Mouse (Mus musculus) testis, postnatal 10 days (tissue): ENCODE results near the gene Pacs2.
A peak's percentile ranks its signal among the peaks of the same experiment; 100 is the strongest.

ENCODE experiments used
- DNase-seq: peaks from one replicate; pipeline ENCODE4 v3.0.0; 2021; ENCODE audit warnings: low spot score

Pacs2 gene

DNA sequence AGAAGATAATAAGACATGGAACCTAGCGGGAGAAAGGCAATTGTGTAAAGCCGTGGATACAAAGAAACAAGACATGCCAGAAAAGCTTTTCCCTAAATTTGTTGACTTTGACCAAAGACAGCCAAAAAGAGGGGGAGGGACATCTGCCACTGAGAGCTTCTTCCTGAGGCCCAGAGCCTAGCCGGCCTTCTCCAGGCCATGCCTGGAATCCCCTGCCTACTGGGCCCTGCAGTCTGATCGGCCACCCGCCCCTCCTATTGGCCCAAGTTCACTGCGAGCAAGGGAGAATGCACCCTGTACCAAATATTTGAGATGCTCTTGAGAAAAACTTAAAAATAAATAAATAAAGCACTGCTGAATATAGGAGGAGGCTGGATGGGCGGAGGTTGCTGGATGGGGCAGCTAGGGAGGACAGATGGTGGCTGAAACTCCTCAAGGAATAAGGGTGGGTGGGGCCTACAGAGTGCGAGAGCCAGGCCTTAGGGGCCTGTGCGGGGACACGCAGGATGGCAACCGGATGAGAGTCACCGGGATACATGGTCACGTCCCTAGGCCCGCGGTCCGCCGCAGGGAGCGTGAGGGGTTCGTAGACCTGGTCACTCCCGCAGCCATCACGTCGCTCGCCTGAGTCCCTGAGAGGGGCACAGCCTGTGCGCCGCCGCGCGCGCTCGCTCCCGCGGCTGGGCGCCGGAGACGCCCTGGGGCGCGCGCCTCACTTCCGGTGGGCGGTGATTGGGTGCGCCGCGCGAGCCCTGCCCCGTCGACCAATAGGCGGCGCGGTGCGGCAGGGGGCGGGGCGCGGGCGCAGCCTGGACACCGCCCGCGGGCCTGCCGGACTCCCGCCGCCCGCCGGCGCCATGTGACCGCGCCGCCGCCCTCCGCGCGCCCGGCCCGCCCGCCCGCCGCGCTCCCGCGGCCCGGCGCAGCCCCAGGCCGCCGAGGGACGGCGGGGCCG, at the start of gene Pacs2:
Pacs2 (plus strand) TSS at position 905 of the 955 bp plus-strand sequence.
- peak; percentile 98 for DNase-seq

DNA sequence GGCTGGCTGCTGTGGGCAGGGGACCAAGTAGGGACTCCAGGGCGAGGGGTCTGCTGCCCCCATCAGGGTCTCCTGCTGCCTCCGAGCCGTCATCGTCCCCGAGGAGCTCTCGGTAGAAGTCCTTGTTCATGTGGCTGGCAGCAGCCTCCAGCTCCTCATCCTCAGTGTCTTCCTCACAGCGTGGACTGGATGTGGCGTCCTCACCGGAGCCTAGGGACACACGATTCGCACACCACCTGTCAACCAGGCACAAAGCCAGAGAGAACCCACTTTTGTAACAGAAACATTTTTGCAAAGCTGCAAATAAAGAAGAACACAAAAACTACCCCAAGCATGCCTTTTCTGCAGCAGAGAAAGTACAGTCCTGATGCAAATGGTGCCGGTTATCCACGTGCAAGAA, 48.5 kb upstream of the Pacs2 start:
- DNase-seq = no peak

DNA sequence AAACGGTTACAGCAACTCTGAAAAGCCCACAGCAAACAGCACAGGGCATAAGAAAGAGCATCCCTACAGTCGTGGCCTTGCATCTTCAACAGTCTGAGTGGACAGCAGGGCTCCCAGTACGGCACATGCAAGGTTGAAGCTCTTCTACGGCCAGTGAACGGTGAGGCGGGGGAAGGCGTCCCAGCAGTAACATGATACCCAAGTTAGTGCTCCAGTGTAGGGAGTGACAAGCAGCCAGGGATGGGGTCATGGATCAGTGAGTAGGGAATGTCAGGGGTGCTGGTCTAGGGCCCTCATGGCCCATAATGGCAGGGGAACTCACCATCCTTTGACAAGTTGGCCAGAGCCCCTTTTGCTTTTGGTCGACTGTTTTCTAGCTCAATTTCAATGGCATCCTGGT, 45.4 kb upstream of the Pacs2 start:
- no peak for DNase-seq

DNA sequence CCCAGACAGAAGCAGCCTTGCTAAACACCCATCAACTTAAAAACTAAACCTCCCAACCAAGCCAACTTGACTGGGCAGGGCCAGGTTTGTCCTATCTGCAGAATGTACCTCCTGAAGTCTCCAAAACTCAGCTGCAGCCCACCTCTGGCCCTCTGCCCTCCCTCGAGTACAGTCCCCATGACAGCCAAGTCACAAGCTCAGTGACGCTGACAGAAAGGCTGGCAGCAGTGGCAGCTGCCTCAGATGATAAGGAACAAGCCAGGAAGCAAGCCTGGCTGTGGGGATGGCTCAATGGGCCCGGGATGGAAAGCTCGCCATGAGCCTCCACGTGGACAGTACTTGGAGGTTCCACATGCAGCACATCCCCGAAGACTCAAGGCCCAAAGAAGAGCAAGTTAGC, 44.7 kb upstream of the Pacs2 start:
- DNase-seq = no peak

DNA sequence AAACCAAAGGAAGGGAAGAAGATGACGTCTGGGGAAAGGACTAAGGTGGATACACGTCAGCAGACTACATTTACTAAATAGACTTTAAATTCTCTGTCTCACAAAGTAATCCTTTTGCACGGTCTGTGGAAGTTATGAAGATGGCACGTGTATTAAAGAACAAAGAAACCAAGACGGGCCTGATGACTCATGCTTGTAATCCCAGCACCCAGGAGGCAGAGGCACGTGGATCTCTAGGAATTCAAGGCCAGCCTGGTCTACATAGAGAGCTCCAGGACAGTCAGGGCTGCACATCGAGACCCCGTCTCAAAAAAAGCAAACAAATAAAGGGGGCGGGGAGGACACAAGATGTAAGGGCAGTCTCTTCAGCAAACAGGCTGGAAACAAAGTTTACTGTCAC, 39.6 kb upstream of the Pacs2 start:
- DNase-seq = no peak

DNA sequence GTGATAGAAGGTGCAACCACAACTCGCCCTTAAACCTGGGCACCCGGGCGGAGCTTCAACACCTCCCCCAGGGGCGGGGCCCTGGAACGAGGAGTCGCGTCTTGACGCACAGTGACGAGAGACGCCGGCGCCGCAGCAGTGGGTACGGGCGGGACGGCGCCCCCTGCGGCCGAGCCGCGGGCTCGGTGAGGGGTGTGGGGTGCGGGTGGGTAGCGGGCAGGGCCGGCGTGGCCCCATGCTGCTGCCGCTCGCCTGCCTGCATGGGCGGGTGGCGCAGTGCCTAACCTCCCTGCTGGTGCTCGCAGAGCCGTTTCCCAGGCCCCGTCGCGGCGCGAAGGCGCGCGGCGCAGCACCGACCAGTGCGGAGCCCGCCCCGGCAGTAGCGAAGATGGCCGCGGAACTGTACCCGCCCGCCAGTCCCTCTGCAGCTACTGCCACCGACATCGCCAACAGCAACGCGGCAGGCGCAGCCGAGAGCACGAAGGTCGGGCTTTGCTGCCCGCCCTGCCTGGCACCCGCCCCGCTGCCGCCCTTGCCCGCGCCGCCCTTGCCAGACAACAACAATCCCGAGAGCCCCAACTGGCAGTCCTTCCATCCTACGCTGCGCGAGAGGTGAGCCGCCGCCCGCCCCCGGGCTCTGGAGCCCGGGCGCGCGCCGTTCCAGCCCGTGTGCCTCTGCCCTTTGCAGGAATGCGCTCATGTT, 37.8 kb upstream of the Pacs2 start, which contains the start of gene Btbd6:
Btbd6 (plus strand) TSS at position 112 of the 703 bp plus-strand sequence.
- peak; percentile 92 for DNase-seq

DNA sequence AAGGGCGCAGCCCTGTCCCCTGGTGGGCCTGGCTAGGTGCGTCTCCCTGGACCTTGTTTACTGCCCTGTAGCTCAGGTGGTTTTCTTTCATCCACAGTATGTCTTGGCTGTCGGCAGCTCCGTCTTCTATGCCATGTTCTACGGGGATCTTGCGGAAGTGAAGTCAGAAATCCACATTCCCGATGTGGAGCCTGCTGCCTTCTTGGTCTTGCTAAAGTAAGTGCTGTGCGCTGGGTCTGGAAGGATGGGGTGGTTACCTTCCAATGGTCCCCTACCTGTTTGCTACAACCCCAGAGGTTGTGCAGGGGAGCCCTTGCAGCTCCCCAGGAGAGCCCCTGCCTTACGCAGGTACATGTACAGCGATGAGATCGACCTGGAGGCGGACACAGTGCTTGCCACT, 37.2 kb upstream of the Pacs2 start:
- DNase-seq = no peak

DNA sequence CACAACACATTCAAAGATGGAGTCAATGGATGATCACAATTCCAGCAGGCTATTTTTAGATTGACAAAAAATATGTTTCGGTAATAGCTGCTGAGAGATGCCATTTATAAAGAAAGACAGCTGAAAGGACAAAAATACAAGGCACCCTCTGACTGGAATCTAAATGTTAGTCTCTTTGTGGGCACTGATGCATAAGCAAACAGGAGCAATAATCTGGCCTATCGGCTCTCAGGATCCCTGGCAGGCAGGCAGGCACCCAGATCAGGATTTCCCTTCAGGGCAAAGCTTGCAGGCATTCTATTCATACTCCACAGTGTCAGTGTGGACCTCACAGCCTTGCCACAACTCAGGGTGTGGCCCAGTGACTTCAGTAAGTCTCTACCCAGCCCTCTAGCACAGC, 32.3 kb upstream of the Pacs2 start:
- DNase-seq = no peak

DNA sequence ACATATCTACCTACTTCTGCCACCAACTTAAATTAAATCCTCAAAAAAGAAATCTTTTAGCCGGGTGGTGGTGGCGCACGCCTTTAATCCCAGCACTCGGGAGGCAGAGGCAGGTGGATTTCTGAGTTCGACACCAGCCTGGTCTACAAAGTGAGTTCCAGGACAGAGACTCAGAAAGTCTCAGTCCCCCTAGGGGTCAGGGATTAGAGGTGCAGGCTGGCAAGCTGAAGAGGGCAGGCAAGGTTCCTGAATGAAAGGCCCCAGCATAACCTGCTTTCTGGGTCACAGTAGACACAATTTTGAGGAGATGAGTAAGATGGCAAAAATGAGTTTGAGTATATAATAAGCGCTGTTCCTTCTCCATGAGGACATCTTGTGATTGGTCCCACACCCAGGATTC, 29.0 kb upstream of the Pacs2 start:
- DNase-seq = no peak

DNA sequence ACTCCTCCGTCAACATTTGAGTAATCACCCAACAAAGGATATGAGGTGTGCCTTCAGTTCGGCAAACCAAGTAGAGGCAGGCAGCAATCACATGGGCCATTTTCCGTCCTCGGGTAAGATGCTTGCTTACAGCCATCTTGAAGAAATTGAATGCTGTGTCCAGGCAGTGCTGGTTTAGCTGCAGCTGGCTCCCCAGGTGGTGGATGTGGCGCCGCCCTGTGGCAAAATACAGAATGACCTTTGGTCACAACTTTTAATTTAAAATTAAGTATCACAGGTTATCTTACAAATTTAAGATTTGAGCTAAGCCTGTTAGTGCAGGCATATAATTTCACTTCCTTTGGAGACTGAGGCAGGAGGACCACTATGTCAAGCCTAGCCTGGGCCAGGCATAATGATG, 26.4 kb upstream of the Pacs2 start:
- DNase-seq = peak; percentile 77

DNA sequence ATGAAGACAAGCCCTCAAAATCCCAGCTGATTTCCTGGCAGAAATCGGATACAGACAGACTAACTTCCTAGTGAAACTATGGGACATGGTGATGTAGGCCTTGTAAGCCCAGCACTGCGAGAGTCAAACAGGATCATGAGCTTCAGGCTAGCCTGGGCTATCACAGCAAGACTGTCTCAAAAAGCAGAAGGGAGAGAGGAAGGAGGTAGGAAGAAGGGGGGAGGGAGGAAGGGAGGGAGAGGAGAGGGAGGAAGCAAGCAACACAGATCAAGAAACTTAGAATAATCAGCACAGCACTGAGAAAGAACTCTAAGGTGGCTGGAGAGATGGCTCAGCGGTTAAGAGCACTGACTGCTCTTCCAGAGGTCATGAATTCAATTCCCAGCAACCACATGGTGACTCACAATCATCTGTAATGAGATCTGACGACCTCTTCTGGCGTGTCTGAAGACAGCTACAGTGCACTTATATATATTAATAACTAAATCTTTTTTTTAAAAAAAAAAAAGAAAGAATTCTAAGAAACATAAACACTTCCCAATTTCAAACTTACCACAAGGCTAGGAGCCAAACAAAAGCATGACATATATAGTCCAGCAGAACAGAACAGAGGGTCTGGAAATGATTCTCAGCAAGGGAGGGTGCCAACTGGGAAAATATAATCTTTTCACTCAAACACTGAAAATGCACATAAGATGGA, 23.5 kb upstream of the Pacs2 start:
- DNase-seq = no peak

DNA sequence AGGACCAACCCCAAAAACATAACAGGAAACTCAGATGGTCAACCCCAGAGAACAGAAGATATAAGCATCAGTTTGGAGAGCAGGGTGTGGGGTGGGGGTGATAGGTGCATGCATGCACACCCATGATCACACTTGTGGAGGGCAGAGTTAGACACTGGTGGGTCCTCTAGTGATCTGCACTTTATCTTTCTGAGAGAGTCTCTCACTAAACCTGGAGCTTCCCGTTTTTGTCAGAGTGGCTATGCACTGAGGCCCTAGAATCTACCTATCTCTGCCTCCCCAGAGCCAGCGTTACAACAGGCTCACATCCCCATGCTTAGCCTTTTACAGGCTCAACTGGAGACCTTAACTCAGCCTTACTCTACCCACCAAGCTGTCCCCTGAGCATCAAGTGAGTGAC, 22.9 kb upstream of the Pacs2 start:
- DNase-seq = no peak

DNA sequence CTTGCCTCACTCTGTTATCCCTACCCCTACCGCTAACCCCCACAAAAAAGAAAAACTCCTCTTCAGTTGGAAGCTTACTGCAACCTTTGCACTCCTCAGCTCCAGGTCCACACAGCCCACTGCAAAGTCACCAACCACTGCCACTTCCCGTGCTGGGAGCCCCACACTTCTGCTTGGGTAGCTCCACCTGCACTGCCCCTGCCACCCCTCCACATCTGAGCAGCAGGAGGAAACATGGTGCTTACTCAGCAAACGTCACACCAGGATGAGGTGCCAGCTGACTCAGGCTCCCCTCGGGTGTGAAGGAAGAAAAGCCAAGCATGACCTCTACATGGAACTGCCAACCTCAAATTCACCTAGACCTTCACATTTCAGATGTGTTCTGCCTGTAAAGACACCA, 20.2 kb upstream of the Pacs2 start:
- no peak for DNase-seq

DNA sequence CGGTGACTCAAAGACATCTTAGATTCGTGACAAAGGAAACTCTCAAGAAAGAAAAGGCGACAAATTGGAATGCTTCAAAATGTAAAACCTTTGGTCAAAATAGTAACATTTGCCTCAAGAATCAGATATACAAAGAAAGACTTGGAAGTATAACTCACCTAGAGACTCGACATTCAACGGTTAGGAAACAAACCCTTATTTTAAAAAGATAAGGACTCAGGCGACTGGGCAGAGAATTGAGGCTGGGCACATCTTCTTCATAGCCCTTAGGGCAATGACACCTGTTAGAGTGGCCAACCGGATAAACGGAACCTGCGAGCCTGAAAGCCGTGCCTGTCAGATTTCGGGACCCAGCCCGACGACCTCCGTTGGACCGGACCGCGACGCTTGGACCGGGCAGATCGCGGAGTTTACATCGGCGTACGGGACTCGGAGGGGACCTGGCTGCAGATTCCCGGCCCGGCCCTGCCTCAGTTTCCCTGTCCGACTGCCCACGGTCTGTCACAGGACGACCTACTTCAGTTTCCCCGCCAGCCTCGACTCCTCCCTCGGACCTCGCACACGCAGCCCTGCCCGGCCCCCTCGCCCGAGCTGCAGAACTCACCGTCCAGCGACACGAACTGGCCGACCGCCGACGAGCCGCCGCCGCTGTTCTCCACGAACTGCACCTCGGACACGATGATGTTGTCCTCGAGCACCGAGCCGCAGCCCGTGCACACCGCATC, 14.6 kb upstream of the Pacs2 start:
- DNase-seq = no peak

DNA sequence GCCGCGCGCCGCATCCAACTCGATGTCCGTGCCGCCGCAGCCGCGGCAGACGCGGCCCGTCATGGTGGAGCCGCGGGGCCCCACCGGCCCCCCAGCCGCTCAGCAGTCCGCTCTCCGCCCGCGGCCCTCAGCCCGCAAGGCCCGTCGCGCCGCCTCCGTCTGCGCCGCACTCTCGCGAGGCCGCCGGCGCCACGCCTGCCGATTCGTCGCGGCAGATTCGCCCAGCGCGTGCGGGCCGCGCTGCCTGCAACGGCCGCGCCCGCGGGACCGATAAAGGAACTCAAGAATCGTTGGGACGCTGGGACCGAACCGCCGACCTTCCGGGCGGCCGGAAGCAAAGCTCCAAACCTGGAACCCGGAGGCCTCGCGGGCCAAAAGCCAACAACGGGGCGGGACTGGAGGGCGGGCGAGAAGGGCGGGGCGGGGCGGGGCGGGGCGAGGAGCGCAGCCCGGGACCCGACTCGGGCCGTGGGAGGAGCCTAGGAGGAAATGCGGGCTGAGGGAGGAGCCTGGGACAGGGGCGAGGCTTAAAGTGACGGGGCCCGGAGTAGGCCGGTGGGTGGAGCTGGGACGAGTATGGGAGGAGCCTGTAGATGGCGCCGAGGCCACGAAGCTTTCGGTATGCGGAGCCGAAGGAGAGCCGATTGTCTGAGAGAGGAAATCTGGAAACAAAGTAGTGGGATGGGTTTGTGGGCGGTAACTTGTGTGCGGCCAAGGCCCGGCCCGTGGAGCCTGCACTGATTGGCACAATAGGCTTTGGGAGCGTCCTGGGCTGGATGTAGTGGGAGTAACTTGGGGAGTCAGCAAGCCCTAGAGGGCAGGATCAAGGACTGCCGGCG, 13.8 kb upstream of the Pacs2 start, which contains the start of gene Brf1:
Brf1 (minus strand) TSS at position 411 of the 839 bp plus-strand sequence.
- peak; percentile 99 for DNase-seq

DNA sequence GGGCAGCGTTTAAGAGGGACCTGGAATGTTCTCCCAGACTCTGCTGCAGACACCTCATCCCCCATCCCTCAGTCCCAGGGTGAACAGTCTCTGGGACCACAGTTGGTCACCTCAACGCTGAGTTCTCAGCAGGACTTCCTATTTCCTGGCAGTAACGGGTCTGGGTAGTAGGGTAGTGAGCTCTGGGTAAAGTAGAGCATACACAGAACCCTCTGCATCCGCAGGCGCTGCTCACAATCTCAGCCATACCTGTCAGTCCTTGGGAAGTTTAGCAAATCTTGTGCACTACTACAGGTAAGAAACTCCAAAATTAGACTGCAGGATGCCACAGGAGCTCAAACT, 13.2 kb upstream of the Pacs2 start:
- DNase-seq = no peak

DNA sequence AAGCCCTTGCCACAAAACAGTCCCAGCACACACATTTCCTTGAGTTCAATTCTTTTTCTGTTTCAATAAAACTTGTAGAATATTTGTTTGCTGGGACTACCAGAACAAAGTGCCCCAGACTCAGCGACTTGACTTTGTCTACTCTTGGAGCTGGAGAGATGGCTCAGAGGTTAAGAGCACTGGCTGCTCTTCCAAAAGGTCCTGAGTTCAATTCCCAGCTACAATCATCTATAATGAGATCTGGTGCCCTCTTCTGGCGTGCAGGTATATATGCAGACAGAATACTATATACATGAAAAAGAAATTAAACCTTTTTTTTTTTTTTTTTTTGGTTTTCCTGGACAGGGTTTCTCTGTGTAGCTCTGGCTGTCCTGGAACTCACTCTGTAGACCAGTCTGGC, 11.6 kb upstream of the Pacs2 start:
- DNase-seq = no peak

DNA sequence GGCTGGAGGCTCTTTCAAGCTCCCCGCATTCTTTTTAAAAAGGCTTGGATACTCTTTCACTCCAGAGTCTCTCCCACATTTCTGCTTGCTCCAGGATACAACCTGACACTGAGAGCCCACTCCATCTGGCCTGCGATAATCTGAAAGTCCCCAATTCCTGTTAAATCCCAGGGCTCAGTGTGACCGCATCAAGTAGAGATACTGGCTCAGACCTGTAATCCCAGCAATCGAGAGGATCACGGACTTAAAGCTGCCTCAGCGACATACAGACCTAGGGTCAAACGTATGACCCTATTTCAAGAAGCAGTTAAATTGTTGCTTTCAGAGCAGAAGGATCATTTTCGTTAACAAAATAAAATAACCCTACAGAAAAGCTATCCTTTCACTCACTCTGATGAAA, 10.3 kb upstream of the Pacs2 start:
- DNase-seq = no peak

DNA sequence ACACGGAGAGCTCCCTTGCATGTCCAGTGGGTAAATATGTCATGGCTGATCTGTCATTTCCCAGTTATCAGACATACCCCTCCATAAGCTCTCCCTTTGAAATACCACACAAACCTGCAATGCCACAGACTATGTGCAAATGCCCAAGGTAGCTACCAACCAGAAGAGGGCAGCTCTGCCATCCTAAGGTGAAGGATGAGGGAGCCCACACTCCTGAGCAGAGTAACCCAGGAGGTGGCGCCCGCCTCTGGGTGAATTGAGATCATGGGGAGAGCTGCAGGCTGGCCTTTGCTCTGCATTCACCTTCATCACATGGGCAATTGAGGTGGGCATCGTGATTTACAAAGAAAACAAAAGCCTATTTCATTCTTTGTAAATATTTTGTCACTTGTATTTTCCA, 9.3 kb upstream of the Pacs2 start:
- peak; percentile 82 for DNase-seq

DNA sequence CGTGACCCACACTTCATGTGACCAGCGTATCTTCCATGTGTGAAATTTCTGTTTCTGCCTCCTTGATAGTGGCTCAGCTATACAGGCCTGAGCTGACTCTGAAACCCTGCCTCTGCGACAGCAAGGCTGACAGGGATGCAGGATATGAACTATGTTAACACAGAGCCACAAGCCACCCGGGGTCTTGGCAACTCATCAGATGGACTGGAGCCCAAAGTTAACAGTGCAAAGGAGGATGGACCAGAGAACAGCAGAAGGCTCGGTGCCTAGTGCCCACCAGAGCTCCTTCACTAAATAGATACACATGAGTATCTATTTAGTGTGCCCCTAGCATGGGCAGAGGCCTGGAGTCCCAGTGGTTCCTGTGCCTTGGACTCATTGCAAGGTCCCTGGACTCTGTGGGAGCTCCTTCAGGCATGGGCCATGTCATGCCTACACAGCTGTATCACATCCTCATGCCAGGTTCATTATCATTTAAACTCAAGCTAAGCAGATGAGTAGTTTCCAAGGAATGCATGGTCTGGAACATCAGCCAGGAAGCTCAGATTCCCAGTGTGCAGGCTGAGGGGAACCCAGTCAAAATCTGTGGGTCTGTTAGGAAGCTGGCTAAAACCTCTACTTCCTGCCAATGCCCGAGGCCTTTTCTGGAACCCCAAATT, 2.5 kb upstream of the Pacs2 start:
- no peak for DNase-seq

DNA sequence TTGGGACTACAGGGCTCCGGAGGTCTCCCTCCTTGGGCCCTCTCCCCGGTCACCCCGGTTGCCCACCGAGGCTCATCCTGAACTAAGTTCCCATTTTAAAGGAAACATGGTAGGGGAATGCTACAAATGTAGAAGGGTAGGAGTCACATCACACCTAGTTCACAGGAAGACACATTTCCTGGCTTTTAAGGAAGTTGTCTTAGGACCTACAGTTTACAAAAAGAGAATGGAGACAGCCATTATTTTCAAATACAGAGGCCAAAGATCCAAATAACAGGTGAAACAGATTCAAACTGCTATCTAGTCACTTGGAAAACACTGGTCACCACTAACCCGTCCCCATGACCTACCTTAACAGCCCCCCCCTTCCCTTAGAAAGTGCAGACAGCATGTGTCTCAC, 1.9 kb upstream of the Pacs2 start:
- DNase-seq = no peak
